Mouse (Mus musculus): ENCODE measurements at regions not wholly inside any gene's neighbourhood (a gene's known extent, or its start where the extent isn't known, plus 50 kb on each side); places are given as distances from the start of the nearest gene placed in this dataset.

DNA sequence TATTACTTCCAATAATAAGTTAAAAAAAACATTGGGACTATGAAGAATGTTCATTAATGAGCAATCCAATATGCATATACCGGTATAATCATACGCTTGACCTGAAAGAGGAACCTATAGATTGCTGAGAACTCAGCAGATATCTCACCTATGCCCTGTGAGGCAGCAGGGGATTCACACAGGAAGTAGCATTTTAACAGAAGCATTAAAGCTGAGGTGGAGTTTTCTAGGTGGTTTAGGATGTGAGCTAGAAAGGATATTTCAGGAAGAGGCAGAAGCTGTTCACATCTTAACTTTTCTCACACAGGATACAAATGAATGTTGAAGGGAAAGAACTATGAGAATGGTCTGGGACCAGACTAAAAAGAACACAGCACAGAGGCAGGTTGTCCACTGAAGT, 51.6 kb upstream of the Rgs1 start:
- TF ChIP-seq CTCF (IDR thresholded peaks at IDR 0.05; ENCODE audit: control insufficient read depth, insufficient read depth, insufficient replicate concordance, low read depth, low read length) (no peak), POLR2A (IDR thresholded peaks at IDR 0.05; ENCODE audit: control insufficient read depth, low read depth, low read length) (no peak)
